Mouse (Mus musculus) T-helper 1 cell (primary cell): ENCODE results near the gene Slc1a7.

ENCODE experiments used
- in situ Hi-C: fragments of 300-600 bp; cut with MboI, MseI; formaldehyde crosslinking; loops from one replicate; pipeline ENCODE4 v1.15.1; 2025; ENCODE audit warnings: high pct_unique_total_duplicates

Gene Slc1a7

DNA sequence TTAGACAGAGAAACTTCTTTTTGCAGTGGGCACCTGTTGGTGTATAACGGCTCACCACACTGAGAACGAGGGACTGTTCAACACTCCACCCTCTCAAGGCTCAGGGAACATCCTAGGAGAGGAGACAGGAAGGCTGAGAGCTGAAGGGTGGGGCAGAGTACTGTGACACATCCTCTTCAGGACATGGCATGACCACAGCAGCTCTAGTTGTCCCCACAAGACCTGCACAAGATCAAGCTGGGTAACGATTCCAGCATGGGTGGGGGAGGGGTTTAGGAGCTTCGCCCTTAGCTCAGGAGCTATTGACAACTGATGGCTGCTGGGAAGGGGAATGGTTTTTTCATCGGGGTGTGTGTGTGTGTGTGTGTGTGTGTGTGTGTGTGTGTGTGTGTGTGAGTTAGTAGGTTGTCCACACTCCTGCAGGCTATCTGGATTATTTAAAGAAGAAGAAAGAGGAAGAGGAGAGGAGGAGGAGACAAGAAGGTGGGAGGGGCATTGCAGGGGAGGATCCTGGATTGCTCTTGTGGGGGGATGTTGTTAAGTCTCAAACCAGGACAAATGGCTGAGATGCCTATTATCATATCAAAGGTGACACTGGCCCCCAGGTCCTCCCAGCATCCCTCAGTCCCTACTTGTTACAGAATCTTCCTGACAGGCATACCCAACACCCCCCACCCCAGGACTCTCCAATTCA is 1.6 kb upstream of the Slc1a7 start:
- in situ Hi-C loops = no loop called here

DNA sequence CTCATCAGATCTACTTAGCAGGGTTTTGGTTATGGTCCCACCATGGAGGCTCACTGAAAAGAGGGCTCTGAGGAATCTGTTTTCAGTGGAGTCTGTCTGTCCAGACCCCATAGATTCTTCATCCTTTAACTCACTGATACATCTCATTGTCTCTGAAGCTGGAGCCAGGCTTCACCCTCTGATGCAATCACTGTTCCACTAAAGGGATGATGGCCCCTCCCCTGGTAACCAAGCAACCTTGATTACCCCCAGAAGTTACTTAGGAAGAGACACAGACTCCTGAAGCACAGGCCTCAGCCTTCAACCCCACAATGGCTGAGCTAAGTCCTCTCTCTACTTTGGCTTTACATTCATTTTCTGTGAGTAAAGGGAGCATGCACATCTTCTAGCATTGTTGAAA is 1.6 kb downstream of the Slc1a7 start:
- in situ Hi-C loops = no loop called here

DNA sequence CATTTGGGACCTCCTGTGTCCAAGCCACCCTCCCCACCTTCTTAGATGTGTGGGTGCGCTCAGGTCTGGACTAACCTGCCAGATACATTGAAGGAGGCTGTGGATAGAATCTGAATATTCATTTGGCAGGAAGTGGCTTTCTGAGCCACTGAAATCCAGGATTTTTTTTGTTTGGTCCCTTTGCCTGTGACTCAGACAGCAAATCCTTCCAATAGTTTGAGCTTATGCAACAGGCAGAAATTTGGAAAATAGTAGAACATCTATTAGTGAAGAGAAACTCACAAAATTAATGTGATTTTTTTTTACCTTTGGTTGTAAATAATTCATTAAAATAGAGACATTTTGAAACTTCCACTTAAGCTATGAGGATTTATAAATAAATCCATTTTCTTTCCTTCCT is 3.0 kb downstream of the Slc1a7 start:
- in situ Hi-C loops = no loop called here

DNA sequence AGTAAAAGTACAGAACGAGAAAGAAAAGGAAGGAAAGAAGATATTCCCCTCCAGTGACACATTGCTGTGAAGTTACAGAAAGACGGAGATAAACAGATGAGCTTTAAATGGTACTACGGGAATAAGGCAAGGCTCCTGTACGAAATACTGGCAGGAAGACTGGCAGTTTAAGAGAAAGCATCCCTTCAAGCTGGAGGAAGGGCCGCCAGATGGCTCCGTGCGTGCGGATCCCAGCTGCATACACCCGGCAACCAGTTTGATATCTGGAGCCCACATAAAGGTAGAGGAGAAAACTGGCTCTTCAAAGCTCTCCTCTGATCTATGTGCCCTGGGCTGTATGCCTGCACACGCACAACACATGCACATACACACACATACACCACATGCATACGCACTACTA is 6.4 kb downstream of the Slc1a7 start:
- in situ Hi-C loops = no loop called here

DNA sequence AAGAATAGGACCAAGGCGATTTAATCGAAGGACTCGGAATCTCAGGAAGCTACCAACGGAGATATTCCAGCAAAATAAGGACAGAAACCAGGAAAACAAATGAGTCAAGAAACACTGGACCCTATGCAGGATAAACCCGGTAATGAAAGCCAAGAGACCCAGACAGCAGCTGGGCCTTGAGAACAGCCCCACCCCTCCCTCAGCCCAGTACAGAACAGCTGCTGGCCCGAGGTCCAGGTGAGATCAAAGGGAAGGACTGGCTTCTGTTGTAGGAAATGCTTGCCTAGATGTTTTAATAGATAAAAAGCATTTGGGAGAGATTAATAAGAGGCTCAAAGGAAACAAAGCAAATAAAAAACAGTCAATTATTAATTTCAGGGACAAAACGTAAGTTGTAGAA is 6.9 kb downstream of the Slc1a7 start:
- in situ Hi-C loops = no loop called here

DNA sequence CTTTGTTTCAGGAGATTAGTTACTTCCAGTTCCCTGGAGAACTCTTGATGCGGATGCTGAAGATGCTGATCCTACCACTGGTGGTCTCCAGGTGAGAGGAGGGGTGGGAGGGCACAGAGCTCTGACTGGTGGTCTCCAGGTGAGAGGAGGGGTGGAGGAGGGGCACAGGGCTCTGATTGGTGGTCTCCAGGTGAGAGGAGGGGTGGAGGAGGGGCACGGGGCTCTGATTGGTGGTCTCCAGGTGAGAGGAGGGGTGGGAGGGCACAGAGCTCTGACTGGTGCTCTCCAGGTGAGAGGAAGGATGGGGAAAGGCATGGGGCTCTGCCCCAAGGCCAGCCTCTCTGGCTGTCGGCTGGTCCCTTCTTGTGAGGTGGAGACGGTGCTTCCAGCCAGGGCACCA is 9.5 kb downstream of the Slc1a7 start:
- in situ Hi-C loops = no loop called here

DNA sequence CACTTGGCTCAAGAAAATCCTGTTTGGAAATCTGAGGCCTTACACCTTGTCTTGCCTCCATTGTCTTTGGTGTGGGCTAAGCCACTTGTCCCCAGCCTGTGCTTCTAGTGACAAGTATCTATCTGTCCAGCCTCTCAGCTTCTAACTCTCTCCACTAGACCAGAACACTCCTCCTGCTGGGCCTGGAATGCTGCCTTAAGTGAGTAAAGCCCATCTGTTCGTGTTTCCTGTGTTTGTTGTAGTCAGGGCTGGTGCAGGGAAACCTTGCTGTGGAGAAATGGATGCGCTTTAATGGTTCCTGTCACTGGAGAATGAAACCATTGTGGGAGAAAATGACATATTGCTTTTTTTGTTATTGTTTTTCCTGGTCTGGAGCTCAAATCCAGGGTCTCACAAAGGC is 11.4 kb downstream of the Slc1a7 start:
- in situ Hi-C loops = no loop called here

DNA sequence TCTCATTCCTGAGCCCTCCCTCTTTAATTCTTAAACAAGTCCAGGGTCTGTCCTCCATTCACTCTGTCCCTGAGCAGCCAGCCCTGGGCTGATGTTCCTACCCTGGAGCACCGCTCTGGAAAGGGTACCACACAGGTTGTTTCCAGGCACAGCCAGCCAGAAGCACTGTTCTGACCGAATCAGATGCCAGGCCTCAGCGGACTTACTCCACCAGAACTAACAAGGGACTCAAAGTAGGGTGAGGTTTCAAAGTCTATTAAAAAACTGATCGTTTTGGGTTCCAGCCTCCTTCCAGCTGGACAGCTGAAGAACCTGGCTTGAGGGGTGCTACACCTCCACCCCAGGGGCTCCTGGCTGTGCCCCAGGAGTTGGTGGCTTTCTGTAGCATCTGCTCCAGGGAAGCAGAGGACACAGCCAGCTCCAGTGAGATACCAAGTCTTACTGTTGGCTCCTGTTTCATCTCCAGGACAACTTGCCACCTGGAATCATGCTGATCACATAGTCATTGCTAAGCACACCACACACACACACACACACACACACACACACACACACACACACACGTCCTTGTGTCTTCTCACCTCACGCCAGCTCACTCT is 12.0 kb downstream of the Slc1a7 start:
- in situ Hi-C loops = no loop called here

DNA sequence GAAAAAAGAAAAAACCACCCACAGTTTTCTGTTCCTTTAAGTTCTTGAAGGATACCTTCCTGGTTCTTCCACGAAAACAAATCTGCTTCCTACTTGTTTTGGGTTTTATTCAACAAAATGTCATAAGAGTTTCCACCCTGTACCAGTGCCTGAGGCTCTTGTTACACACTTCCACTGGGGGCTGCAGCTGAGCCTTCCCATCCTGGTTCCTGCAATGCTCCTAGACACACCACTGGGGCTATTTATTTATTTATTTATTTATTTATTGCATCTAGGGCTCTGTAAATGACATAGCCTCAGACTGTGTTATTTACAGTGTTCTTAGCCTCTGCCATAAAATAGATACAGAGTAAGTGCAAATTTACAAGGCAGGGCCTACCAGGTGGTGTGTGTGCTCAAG is 15.6 kb downstream of the Slc1a7 start:
- in situ Hi-C loops = no loop called here

DNA sequence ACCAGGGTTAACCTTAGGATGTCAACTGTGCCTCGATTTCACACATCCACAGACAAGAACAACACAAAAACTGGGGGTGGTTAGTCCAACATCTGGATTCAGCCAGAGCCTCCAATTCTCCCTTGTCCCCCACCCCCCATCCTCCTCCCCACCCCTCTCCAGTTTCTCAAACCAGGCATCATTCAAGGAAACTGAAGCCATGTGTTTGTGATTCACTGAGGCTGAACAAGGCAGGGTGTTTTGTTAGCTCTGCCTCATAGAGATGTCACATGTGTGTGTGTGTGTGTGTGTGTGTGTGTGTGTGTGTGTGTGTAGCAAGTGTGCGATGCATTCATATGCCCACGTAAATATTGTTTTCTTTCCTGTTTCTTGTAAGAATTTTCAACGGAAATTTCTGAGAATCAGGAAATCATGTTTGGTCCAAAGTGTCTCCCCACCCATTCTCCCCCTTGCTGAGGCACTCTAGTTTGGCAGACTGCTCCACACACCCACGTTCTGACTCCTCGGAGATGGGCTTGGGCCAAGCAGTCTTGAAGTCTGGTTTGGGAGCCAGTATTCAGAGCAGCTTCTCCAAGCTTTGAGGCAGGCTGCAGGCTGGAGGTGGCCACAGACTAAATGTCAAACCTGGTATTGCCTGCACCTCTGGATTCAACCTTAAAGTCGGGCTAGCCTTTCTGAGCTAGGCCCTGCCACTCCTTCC is 16.3 kb downstream of the Slc1a7 start:
- in situ Hi-C loops = no loop called here

DNA sequence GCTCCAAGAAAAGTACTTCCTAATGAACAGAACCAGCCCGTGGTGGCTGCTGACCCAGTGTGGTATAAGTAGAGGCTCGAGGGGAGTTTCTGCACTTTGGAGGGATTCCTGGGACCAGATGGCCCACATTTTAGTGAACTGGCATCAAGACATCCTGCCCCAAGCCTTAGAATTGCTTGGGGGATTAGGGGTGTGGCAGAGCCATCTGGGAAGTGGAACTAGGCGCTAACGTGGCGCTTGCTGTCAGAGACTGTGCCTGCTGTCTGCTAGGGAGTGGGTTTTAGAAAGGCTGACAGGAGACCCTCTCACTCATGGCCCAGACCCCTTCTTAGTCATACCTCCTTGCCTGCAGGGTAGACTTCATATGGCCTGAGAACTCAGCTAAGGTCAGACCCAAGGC is 17.7 kb downstream of the Slc1a7 start:
- in situ Hi-C loops = no loop called here

DNA sequence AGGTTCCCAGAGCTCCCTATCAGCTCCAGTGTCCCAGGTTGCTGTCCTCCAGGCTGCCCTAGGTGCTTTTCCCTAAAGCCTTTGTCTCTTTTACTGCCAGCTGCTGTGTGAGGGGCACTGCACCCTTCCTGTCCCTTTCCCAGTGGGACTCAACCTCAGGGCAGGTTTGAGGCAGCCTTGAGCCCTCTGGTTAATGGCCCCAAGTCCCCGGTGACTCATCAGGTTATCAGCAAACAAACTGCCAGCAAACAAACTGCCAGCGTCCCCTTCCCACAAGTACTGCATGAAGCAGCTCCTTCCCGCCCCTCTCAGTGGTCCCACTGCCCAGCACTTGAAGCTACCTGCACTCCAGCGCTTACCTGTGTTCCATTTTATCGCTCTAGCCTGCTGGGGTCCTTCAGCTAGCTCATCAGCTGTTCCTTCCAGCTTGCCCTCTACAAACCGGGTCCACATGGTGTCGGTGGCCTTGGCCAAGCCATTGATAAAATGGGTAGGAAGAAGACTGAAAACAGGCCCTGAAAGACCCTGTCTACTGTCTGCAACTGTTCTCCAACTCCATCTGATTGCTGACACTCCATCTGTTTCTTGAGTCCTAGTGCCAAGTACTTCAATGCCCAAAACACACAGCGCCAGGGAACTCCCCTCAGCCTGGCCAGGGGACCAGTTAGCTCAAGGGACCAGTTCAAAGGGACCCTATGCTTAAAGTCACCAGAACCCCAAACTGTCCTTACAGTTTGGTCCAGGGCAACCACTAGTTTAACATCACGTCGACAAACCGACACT is 18.4 kb downstream of the Slc1a7 start:
- in situ Hi-C loops = no loop called here

DNA sequence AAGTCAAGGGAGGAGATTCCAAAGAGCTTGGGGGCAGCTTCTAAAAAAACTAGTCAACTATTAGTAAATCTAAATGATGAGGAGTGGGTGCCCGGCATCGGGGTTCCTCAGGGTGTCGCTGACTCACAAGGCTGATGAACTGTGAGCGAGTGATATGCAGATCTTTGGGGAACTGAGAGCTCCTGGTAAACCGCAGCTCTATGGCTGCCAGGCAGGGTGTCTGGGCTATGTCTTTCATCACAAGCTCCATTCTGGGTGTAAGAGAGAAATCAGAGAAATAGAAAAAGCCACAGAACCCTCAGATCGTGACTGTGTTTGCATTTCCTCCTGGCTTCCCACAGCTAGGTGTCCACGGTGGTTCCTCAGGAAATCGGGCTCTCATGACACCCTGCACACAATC is 20.8 kb downstream of the Slc1a7 start:
- in situ Hi-C loops = no loop called here

DNA sequence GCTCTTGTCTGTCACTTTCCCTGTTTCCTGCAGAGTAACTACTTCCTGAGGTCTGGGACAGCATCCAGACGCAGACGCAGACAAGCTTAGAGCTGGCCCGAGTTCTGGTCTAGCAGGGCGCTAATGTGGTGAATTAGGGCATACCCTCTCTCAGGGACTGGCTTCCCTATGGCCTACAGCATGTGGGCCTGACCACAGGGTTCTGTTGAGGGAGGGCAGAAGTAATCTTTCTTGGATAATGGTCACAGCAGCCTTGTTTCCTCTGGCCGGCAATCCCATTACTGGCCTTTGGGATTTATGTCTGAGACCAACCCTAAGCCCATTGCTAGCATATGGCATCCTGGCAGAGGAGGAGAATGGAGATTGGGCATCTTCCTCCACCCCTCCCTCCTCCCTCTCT is 22.7 kb downstream of the Slc1a7 start:
- in situ Hi-C loops = no loop called here

DNA sequence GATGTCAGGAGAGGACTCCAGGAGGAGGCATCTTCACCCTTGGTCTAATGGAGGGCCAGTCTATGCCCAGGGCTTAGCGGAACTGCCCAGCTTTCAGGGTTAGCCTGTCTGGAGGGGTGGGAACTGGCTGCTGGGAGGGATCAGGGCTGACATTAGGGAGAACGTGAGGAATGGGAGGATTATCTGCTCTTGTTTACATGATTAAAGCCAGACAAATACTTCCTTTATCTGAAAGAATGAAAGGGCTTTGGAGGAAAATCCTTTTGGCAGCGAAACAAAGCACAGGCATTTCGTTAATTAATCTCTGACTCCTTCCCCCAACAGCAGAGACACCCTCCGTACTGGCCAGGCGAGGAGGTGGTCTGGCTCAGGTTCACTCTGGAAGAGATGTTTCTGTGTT is 23.7 kb downstream of the Slc1a7 start:
- in situ Hi-C loops = no loop called here

DNA sequence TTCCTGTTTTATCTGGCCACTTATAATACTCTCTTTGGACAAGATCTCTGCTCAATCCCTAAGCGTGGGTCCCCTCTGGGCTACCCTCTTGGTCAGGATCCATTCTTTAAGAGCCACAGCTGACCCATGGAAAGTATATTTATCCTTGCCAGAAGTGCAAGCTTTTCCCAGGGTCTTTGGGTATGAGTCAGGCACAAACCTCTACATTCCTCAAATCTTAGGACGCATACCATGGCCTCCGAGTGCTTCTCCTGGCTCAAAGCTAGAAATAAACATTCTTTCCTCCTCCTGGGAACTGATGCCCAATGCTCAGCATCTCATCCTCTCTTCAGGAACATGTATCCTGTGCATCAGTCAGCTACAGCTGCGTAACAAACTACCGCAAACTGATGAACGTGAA is 26.9 kb downstream of the Slc1a7 start:
- in situ Hi-C loops = loop anchor here (5.0 kb wide), 1 partner anchor 102 kb away; the partner anchor contains the start of gene Podn

DNA sequence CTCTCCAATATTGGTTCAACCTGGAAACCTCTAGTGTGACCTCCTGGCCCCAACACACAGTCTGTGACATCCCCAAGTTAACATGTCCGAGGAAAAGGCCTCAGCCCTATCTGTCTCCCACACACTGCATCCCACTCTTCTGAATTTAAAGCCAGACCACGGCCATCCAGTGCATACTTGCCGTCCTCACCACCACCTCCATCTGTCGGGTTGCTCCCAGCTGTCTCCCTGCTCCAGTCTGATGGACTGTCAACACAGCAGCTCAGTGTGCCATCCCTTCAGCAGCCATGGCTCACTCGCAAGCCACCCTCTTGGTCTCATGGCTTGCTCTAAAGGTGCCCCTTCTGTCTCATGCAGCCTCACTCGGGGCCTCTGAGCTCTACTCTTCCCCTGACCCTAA is 27.6 kb downstream of the Slc1a7 start:
- in situ Hi-C loops = loop anchor here (5.0 kb wide), 1 partner anchor 102 kb away; the partner anchor contains the start of gene Podn

DNA sequence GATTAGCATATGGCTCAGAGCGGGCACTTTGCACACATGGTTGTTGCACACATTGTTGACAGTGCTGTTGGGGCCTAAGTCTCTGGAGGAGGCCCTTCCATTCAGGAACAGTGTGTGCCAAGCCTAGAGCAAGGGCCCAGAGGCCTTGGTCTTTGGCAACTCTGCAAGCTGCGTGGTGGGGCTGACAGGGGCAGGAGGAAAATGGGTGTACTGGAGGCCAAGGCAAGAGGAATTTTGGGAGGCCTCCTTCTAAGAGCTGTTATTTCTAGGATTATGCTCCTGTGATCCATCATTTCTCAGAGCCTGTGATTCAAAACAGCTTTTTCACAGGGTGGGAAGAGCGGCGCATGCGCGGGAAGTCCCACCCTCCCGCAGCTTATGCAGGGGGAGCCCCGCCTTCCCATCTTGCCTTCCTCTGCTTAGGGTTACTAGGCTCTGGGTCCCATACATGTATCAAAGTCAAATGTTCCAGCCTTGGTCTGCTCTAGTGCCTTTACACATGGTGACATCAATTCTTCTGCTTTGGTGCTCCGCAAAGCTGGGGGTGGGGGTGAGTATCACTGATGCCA is 28.4 kb downstream of the Slc1a7 start:
- in situ Hi-C loops = loop anchor here (5.0 kb wide), 1 partner anchor 101 kb away; the partner anchor contains the start of gene Podn

DNA sequence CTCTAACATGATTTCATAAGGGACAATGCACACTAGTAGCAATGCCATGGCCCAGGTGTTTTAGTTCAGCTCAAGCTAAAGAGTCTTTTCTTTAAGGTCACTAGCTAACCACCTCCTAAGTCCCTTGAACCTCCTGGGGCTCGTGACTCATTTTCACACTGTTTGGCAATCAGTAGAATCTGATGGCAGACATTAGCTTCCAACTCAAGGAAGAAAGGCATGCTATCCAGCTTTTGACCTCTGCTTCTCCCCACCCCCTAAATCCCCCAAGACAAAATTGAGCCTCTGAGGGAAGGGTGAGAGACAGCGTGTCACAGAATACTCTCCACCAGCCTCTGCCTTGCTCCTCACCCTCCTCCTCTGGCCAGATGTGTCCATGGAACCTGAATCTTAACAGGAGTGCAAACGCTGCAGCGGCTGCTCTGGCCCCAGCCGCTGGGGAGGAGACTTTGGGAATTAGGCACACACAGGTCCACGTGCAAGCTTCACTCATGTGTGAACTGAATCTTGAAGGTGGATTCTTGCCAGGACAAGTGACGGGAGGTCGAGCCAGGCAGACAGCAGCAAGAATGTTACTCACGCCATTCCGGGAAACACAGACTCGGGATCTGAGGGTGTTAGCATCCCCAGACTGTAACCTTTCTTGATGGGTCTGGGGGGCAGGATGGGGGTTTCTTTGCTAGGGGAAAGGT is 30.7 kb downstream of the Slc1a7 start:
- in situ Hi-C loops = loop anchor here (5.0 kb wide), 1 partner anchor 99 kb away; the partner anchor contains the start of gene Podn

DNA sequence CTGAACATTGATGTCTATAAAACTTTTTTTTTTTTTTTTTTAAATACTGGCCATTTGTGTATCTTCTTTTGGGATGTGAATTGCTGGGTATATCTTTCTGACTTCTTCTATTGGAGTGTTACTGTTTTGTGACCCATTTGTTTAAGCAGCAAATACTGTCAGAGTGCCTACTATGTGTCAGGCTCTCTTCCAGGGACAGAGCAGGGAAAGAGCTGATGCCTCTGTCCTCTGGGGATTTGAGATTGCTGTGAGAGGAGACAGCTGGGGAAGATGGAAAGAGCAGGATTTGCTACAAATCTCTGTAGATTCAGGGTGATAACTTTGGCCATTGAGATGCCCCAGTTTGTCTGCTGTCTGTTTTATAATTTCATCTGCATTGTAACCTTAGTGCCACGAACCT is 31.2 kb downstream of the Slc1a7 start:
- in situ Hi-C loops = loop anchor here (5.0 kb wide), 1 partner anchor 98 kb away; the partner anchor contains the start of gene Podn

DNA sequence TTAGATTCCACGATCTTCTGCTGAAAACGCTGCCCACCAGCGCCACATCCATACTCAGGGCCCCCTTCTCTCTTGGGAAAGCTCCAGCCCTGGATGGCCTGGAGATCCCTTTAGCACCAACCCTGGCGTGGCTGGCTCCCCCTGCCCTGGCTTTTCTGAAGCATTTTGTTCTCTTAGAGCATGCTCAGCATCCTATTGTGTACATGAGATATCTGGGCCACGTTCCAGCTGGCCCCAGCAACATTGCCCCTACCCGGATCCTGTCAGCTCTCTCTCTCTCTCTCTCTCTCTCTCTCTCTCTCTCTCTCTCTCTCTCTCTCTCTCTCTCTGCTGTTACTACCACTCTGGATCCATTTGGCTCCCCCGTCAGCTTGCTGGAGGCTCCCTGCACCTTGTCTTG is 37.2 kb downstream of the Slc1a7 start:
- in situ Hi-C loops = no loop called here
